Mouse (Mus musculus): Measurements from ENCODE around the gene Thsd4.

The Thsd4 gene

DNA sequence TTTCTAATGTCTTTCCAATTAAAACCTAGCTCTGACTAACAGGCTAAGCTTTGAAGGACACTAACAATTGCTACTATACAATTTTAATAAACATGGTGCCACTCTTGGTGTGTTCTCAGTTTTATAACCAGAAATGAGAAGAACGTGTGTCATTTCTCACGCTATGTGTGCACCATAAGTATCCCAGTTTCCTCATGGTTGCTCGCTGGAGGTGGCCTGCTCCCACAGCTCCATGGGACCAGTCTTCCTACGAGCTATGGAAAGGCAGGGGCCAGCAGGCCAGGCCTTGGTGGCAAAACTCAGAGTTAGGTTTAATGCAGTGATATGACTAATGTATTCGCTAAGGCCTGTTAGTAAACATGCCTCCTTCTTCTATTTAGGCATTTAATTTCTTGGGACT, 468.7 kb downstream of the Thsd4 start:
- no peak for DNase-seq

DNA sequence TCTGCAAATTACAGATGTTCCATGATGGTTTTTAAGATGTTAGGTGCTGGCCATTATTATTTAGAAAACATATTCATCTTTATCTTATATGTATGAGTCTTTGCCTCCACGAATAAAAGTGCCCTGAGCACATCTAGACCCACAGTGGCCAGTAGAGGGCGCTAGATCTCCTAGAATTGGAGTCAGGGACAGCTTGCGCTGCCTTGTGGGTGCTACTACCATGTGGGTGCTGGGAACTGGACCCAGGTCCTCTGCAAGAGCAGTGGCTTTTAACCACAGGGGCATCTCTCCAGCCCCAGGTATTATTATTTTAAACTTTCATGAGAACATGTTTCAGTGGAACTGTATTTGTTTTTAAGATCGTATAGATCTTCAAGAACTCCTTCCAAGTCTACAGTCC, 469.4 kb downstream of the Thsd4 start:
- DNase-seq: no peak

DNA sequence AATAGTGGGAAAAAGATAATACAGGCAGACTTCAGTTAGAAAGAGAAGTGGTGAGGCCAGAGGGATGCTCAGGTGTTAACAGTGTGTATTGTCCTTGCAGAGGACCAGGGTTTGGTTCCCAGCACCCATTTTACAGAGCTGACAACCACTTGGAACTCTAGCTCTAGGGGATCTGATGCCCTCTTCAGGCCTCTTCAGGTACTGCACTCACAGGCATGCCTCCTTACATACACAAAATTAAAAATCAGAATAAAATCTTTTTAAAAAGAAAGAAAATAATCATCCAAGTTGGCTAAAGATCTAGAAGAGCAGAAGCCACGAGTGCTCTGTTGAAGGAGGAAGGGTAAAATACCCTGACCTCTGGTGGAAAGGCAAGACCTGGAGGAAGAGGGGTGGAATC, 478.7 kb downstream of the Thsd4 start:
- no peak for DNase-seq

DNA sequence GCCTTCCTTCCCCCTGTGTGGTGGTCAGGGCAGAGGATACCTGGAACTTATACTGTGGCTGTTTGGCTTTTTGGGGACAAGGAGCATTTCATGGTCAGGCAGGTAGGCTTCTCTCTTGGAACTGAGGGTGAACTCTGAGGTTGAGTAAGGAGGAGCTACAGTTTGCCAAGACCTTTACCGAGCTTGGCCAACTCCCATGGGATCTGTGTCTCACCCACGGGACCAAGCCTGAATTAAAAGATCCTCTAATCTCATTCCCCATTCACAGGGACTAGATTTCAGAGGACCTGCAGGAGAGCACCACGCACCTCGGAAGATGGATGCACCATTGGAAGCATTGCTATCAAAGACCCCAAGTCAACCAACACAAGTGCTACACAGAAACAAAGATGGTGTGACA, 487.0 kb downstream of the Thsd4 start:
- DNase-seq: no peak

DNA sequence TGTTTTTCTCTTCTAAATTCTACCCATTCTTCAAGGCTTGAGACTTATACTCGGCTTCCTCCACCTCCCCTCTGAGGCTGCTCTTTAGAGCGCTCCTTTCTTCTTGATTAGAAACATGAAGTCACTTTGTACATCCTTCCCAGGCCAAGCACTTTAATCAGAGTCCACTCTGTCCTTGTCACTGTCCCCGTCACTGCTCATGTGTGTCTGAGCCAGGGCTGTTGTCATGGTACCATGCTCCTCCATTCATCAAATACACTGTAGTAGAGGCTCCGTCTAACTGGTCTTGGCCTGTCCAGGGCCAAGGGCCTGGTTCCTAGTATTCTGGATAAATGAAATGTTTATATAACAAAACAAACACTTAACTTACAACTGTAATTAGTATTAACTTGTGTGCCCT, 494.6 kb downstream of the Thsd4 start:
- no peak for DNase-seq

DNA sequence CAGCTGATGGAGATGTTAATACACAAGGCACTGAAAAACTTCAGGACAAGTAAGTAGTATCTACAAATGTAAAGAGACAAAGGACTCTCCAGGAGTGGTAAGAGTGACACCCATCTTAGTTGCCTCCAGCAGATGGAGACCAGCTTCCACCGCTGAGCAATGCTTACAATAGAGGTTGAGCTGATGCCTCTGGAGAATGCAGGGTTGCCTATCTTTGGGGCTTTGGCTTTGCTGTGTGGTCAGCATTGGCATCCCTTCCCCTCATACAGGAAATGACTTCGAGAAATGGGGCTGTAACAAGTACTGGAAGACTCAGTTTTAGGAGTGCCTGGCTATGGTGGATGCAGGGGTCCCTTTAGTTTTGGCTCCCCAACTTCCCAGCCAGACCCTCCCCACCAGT, 495.1 kb downstream of the Thsd4 start:
- no peak for DNase-seq

DNA sequence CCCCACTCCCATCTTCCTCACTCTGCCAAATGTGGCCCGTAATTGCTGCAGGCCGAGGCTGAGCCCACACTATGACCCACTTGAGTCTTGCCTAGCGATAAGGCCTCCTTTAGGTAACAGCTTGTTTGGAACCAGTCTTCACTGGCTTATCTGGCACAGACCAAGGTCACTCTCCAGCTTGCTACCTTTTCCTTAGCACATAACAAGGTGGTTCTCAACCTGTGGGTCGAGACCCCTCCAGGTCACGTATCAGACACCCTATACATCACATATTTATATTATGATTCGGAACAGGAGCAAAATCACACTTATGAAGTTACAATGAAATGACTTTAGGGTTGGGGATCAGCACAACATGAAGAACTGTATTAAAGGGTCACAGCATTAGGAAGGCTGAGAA, 495.9 kb downstream of the Thsd4 start:
- no peak for DNase-seq

DNA sequence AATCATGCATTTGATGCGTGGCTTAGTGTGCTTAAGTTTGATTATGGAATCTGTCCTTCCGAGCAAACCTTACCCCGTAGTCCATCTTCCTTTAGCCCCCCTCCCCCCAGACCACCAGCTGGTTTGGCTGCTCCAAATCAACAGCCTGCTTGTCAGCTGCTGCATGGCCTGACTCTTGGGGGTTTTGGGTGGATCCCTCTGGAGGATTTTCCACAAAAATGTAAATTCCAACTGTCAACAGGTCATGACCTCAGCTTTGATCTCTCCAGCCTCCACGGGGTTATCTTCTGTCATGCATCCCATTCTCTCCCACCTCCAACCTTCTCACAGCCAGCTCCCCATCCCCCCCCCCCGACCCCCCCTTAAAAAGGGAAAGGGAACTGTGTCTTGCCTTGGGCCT, 496.9 kb downstream of the Thsd4 start:
- no peak for DNase-seq

DNA sequence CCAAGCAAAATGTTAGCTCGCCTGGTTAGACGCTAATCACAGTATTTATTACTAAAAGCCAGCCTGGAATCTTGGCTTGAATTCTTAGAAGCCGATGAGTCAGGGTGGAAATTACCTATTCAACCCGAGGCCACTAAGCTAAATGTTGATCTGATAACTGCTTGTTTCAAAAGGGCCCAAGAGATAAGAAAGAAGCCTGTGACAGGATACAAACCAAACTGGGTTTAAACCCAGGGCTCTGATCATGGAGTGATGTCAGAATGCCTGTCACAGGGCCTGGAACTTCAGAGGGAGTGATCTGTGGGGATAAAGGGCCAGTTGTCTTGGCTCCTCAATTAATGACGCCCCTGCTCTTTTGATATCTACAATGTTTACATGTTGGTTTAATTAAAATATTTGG, 497.3 kb downstream of the Thsd4 start:
- no peak for DNase-seq

DNA sequence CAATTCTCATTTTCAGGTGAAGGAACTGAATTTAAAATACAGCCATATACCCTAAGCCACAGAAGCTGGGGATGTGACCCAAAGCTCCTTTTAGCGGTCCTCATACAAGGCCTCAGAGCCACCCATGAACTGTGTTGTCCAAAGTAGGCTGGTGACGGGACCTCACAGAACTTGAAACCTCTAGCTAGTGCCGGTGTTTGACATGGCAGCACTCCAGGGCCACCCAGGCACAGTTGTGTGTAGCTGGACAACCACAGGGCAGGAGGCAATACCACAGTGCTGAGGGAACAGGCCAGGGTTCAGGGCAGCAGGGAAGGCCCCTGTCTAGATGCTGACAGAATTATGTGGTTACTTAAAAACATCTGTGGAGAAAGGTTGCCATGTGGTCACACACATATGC, 499.5 kb downstream of the Thsd4 start:
- no peak for DNase-seq

DNA sequence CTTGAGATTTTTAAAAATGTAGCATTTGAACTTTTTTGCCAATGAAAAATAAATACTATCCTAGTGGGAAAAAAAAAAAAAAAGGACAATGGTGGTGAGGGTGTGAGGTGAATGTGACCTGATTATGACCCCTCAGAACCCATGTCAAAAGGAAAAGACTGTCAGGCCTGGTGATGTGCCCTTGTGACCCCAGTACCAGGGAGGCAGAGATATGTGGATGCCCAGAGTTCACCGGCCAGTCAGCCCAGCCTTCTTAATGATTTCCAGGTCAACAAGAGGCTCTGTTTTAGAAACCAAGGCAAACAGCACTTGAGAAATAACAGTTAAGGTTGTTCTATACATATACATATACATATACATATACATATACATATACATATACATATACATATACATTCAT, 501.4 kb downstream of the Thsd4 start:
- no peak for DNase-seq

DNA sequence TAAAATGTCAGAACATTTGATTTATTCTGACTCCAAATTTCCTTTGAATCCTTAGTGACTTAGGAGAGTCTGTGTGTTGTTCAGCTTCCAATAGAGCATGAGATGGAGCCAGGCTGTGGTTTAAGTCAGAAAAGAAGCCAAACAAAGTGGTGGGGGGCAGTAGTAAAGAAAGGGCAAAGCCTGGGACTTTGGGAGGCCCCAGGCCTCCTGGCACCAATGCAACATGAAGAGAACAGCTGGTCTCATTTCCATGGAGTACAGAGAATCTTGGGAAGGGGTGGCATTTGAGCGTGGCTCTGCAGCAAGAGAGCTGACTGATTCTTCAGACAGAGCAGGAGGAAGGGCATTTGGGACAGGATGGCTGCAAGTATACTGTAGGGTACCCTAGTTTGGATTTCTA, 511.6 kb downstream of the Thsd4 start:
- no peak for DNase-seq

DNA sequence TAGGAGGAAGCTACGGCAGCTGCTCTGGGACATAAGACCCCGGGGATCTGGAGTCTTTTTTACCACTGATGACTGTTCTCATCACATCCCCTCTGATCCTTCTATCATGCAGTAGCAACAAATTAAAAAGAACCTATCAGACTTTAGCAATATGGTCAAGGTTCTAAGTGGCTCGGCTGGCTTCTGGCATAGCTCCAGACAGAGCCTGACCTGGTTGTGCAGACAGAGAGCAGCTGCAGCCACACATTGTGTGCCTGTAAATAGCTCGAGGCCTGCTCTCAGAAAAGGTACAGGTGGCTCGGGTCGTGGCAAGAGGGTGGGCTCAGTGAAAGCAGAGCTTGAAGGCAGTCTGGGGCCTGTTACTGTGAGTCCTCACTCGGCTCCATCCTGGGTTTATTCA, 512.9 kb downstream of the Thsd4 start:
- peak; percentile 14 to 17 for DNase-seq

DNA sequence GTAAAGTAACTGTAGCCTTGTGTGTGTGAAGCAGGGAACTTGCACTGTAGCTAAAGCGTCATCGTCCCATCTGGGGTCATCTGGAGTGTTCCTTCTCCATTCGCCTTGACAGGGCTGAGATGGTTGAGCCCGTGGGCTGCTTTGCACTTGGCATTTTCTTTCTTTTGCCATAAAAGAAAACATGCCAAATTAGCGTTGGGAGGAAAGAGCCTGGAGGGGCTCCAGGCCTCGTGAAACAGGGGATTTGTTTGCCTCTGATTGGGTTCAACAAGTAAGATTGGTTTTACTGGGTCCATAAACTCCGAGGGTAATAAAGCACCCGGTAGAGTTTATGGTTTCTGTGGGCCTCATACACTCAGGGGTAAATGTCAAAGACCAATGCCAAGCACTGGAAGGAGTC, 519.5 kb downstream of the Thsd4 start:
- DNase-seq: no peak

DNA sequence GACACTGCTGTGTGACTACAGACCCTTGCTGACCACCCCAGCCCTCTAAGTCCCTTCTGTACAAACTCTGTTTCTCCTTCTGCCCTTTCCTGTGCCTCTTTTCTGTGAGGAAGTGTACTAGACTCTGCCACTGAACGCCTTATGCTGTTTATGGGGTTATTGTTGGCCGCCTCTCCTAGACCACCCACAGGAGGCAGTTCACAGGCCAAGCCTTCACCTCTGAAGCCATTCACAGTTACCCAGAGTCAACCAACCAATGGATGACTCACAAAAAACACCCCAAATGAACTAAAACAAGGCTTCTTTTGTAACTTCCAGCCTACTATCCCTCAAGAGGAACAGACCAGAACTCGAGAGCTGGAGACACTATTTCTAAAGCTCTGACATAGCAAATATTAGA, 520.4 kb downstream of the Thsd4 start:
- no peak for DNase-seq

DNA sequence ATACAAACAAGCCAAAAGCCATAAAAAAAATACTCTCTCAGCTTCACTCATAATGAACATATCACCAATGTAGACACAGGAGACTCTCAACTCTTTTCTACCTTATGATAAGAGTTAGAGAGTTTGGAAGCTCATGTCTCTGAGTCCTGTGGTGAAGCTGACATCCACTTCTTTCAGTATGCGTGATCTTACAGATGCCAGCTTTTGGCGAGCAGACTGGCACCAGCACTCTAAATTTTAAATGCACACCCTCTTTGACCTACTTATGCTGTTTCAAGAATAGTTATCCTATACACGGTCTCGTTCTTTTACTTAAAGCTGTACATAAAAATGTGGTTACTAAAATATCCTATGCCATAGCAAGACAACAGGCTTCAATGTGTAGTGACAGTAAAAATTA, 524.1 kb downstream of the Thsd4 start:
- DNase-seq: no peak

DNA sequence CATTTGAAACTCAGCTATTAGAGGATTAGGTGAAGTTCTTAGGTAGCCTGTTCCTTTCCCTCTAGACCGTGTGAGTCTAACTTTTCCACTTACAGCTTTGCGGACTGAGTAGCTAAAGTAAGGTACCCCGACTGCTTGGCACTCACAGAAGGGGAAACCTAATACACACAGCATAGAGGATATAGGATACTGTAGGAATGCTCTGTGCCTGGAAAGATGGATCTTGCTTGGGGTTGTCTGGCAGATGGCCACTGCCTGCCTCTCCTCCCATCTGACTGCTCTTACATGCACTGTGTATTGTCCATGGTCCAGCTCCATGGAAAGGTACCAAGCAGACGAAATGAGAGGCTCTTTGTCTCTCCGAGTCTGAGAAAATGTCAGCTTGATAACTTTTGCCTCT, 530.4 kb downstream of the Thsd4 start:
- DNase-seq: no peak

DNA sequence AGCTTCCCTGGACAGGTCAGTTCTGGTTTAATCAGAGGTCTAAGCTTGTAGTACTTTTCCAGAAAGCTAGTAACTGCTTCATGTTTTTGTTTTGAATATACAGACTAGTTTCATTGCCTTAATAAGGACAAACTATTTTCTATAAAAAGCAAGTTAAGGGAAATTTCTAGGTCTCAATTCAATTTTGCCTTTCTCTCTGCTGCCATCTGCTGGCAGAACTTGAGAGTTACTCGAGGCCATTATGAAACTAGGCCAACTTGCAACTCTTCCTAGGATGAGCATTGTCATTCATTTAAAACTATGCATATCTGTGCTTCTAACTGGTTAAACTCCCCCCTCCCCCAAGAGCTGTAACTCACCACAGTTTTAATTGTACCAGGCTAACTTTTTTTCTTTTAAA, 532.0 kb downstream of the Thsd4 start:
- DNase-seq: peak; percentile 59 to 65

DNA sequence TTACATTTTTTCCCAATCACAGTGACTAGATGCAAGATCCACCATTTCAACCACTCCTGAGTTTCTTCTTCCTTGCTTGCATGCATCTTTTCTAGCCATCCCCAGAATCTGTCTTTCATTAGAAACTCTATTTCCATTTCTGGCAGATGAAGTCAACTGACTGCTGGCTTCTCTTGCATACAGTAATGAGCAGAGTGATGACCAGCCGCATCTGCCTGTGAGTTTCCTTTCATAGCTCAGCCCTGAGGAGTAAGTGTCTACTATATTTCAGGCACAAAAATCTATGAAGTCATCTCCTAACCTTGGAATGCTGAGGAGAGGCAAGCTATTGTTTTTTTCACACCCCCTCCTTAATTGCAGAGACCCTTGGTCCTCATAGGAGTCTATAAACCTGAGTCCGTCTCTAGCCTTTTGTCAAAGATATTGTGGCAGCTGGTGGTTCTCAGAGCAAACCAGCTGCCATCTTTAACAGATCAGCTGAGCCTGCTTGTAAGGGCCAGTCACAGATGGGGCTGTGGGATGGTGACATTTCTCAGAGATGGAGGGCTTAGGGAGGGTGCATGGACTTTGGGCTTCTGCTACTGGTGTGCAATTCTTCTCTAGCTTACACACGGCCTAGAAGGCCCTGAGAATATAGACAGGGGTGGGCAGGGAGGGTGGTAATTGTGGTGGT, 535.8 kb downstream of the Thsd4 start:
- DNase-seq: no peak

DNA sequence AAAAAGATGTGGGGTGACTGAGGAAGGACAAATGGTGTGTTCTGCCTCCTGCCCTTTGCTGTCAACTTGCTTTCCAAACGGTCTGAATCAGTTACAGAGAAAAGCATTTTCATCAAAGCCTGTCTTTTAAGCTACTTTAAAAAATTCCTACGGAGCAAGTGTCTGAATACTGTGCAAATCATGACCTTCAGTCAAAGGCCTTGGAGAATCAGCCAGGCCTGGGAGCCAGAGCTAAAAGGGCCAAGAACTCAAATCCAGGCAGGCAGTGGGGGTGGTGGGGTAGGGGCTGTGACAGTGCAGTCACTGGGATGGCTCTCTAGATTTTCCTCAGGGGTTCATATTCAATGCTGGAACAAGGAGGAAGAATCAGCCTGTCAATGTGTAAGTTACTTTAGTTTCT, 540.7 kb downstream of the Thsd4 start:
- DNase-seq: no peak

DNA sequence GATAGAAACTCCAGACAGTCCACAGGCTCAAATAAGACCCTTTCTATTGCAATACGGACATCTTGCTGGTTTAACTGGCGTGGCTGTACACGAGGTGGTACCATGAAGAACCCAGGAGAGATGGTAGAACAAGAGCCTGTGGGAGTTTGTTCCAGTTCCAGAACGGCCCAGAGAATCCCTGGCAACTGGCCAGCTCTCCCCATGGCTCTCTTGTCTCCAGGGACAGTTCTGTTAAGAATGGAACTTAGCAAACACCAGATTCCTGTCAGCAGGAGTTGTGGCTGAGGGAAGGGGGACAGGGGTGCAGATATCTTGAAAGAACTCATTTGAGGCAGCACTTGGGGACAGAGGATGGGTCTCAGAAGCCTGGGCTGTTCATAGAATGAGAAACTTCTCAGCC, 550.6 kb downstream of the Thsd4 start:
- no peak for DNase-seq

DNA sequence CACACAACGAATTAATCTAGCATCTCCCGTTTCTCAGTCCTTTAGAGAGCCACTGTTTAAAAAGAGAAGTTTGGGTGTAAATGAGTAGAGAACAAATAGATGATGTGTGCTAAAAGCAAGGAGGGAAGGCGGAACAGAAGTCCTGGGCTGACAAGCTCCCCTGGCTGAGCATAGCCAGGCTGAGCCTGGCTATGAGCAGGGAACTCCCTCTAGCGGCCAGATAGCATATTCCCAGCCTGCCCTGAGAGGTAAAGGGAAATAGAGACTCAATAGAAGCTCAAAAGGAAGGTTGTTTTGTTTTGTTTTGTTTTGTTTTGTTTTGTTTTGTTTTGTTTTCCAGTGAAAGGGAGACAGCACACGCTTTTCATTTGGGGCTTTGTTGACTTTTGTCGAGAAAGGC, 552.5 kb downstream of the Thsd4 start:
- peak; percentile 61 to 64 for DNase-seq

DNA sequence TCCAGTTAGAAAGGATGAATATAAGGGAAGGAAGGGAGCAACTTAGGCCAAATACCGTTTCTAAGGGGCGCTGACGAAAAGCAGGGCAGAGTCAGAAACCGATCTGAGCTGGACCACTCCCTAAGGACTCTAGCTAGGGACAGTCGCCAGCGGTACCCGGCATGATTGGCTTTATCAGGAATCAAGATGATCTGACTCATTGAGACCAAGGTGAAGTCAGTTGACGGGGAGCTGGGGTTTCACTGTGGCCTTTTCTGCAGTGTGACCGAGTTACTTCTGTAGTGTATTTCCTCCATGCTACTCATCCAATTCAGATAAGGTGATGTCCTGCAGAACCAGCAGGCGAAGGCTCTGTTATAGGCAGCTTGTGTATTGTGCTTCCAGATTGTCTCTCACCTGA, 556.8 kb downstream of the Thsd4 start:
- no peak for DNase-seq

DNA sequence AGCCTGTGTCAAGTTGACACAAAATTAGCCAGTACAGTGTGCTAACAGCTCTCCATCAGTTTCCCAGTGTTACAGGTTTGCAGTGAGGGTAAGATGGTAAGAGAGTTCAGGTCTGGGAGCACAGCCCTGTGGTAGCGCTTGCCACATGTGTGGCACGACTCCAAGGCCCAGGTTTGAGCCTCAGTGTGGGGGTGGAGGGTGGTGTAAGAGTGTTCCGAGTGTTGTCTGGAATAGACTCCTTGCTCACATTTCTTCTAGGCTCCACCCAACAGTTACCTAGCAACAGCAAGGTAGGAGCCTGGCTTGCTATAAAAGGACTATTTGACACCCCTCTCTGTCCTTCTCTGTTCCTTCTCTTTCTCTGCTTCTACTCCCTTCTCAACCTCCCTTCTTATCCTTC, 557.5 kb downstream of the Thsd4 start:
- no peak for DNase-seq

DNA sequence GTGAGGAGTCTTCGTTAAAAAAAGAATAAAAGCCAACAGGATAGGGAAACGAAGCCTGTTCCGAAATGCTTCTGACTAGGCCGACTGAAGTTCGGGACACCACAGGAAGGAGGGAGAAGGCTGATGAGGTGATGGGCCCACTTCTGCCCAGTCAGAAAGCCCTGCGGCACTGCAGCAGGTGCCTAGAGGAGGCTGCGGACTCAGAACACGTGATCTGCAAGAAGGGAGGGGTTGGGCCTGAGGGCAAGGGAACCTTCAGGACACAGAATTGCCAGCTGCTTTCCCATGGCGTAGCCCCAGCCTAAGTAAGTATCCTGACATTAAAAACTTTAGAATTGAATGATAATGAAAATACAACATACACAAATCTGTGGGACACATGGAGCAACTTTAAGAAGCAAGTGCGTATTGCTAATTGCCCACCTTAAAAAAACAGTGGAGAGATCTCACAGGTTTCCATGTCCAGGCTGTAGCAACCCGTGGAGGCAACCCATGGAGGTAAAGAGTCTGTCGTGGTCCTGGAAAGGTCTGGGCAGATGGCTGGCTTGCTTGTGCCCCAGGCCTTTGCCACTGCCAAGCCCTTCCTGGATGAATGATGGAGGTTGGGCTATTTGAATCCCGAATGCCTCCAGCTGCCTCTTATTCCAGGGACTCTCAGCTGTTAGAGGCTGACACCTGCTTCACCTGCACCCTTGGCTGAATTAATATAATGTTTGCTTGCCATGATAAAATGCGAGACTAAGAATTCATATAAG, 560.5 kb downstream of the Thsd4 start:
- peak in 1 of 2 experiments; percentile 30 for DNase-seq

Measured in cerebellum, adult 18-20 months (tissue).